Mouse (Mus musculus): ENCODE results near the gene Tmem108. TPM values are rescaled to one million over a fixed set of nuclear protein-coding genes. Genes with fewer than 3 reads are reported as not detected.

The Tmem108 gene
- total RNA-seq, 1 experiment from 2014 or later, result not detected

GRCm38 (mm10) chr9:103661873-103662272 lies 99.8 kb downstream of the Tmem108 start:
- ATAC-seq (replicated peaks in 1 of 2; ENCODE audit: insufficient read depth in 1 of 2, low FRiP score in 2 of 2, low TSS enrichment in 1 of 2, low read depth in 1 of 2, poor library complexity in 2 of 2, severe bottlenecking in 2 of 2), result no peak

GRCm38 (mm10) chr9:103657981-103658380 lies 103.7 kb downstream of the Tmem108 start:
- ATAC-seq (replicated peaks in 1 of 2; ENCODE audit: insufficient read depth in 1 of 2, low FRiP score in 2 of 2, low TSS enrichment in 1 of 2, low read depth in 1 of 2, poor library complexity in 2 of 2, severe bottlenecking in 2 of 2), result no peak

GRCm38 (mm10) chr9:103657183-103657975 lies 104.3 kb downstream of the Tmem108 start:
- no peak for ATAC-seq (replicated peaks in 1 of 2; ENCODE audit: insufficient read depth in 1 of 2, low FRiP score in 2 of 2, low TSS enrichment in 1 of 2, low read depth in 1 of 2, poor library complexity in 2 of 2, severe bottlenecking in 2 of 2)

GRCm38 (mm10) chr9:103653995-103654587 lies 107.5 kb downstream of the Tmem108 start:
- ATAC-seq (replicated peaks in 1 of 2; ENCODE audit: insufficient read depth in 1 of 2, low FRiP score in 2 of 2, low TSS enrichment in 1 of 2, low read depth in 1 of 2, poor library complexity in 2 of 2, severe bottlenecking in 2 of 2), result no peak

GRCm38 (mm10) chr9:103652127-103652882 lies 109.3 kb downstream of the Tmem108 start:
- no peak for ATAC-seq (replicated peaks in 1 of 2; ENCODE audit: insufficient read depth in 1 of 2, low FRiP score in 2 of 2, low TSS enrichment in 1 of 2, low read depth in 1 of 2, poor library complexity in 2 of 2, severe bottlenecking in 2 of 2)

- ATAC-seq (replicated peaks in 1 of 2; ENCODE audit: insufficient read depth in 1 of 2, low FRiP score in 2 of 2, low TSS enrichment in 1 of 2, low read depth in 1 of 2, poor library complexity in 2 of 2, severe bottlenecking in 2 of 2), result no peak
Measured at GRCm38 (mm10) chr9:103646605-103647004, 115.0 kb downstream of the Tmem108 start.

- no peak for ATAC-seq (replicated peaks in 1 of 2; ENCODE audit: insufficient read depth in 1 of 2, low FRiP score in 2 of 2, low TSS enrichment in 1 of 2, low read depth in 1 of 2, poor library complexity in 2 of 2, severe bottlenecking in 2 of 2)
Measured at GRCm38 (mm10) chr9:103645724-103646123, 115.9 kb downstream of the Tmem108 start.

GRCm38 (mm10) chr9:103642300-103642699 lies 119.3 kb downstream of the Tmem108 start:
- no peak for ATAC-seq (replicated peaks in 1 of 2; ENCODE audit: insufficient read depth in 1 of 2, low FRiP score in 2 of 2, low TSS enrichment in 1 of 2, low read depth in 1 of 2, poor library complexity in 2 of 2, severe bottlenecking in 2 of 2)

- no peak for ATAC-seq (replicated peaks in 1 of 2; ENCODE audit: insufficient read depth in 1 of 2, low FRiP score in 2 of 2, low TSS enrichment in 1 of 2, low read depth in 1 of 2, poor library complexity in 2 of 2, severe bottlenecking in 2 of 2)
Measured at GRCm38 (mm10) chr9:103641340-103641739, 120.3 kb downstream of the Tmem108 start.

- no peak for ATAC-seq (replicated peaks in 1 of 2; ENCODE audit: insufficient read depth in 1 of 2, low FRiP score in 2 of 2, low TSS enrichment in 1 of 2, low read depth in 1 of 2, poor library complexity in 2 of 2, severe bottlenecking in 2 of 2)
Measured at GRCm38 (mm10) chr9:103639413-103639812, 122.2 kb downstream of the Tmem108 start.

- ATAC-seq (replicated peaks in 1 of 2; ENCODE audit: insufficient read depth in 1 of 2, low FRiP score in 2 of 2, low TSS enrichment in 1 of 2, low read depth in 1 of 2, poor library complexity in 2 of 2, severe bottlenecking in 2 of 2), result no peak
Measured at GRCm38 (mm10) chr9:103637451-103637850, 124.2 kb downstream of the Tmem108 start.

- ATAC-seq (replicated peaks in 1 of 2; ENCODE audit: insufficient read depth in 1 of 2, low FRiP score in 2 of 2, low TSS enrichment in 1 of 2, low read depth in 1 of 2, poor library complexity in 2 of 2, severe bottlenecking in 2 of 2), result no peak
Measured at GRCm38 (mm10) chr9:103636847-103637246, 124.8 kb downstream of the Tmem108 start.

- no peak for ATAC-seq (replicated peaks in 1 of 2; ENCODE audit: insufficient read depth in 1 of 2, low FRiP score in 2 of 2, low TSS enrichment in 1 of 2, low read depth in 1 of 2, poor library complexity in 2 of 2, severe bottlenecking in 2 of 2)
Measured at GRCm38 (mm10) chr9:103628861-103629469, 132.7 kb downstream of the Tmem108 start.

- ATAC-seq (replicated peaks in 1 of 2; ENCODE audit: insufficient read depth in 1 of 2, low FRiP score in 2 of 2, low TSS enrichment in 1 of 2, low read depth in 1 of 2, poor library complexity in 2 of 2, severe bottlenecking in 2 of 2), result no peak
Measured at GRCm38 (mm10) chr9:103627404-103627900, 134.2 kb downstream of the Tmem108 start.

- no peak for ATAC-seq (replicated peaks in 1 of 2; ENCODE audit: insufficient read depth in 1 of 2, low FRiP score in 2 of 2, low TSS enrichment in 1 of 2, low read depth in 1 of 2, poor library complexity in 2 of 2, severe bottlenecking in 2 of 2)
Measured at GRCm38 (mm10) chr9:103626156-103626555, 135.5 kb downstream of the Tmem108 start.

GRCm38 (mm10) chr9:103624649-103625048 lies 137.0 kb downstream of the Tmem108 start:
- peak; percentile 76 to 85 for ATAC-seq (replicated peaks in 1 of 2; ENCODE audit: insufficient read depth in 1 of 2, low FRiP score in 2 of 2, low TSS enrichment in 1 of 2, low read depth in 1 of 2, poor library complexity in 2 of 2, severe bottlenecking in 2 of 2)

- no peak for ATAC-seq (replicated peaks in 1 of 2; ENCODE audit: insufficient read depth in 1 of 2, low FRiP score in 2 of 2, low TSS enrichment in 1 of 2, low read depth in 1 of 2, poor library complexity in 2 of 2, severe bottlenecking in 2 of 2)
Measured at GRCm38 (mm10) chr9:103623560-103624316, 137.9 kb downstream of the Tmem108 start.
